Mouse (Mus musculus) layer of hippocampus, adult 2 months (tissue): ENCODE results near the gene Cdh13. TPM values are rescaled to one million over a fixed set of nuclear protein-coding genes. Genes with fewer than 3 reads are reported as not detected.
"Not testable (repeated sequence)": the region's sequence is repeated elsewhere in the genome, so short reads cannot be mapped to it uniquely, and the experiment has no call there.

Experiments
- DNase-seq, 2 experiments: peaks; one replicate each; pipeline ENCODE4 v3.0.0; 2022; ENCODE audit warnings: low spot score in 2 of 2
- H3K27ac ChIP-seq: fragments of 200-600 bp; 2 replicates; pipeline ENCODE4 v1.8.1; 2022
- H3K4me3 ChIP-seq: fragments of 200-600 bp; 2 replicates; pipeline ENCODE4 v1.8.1; 2022; ENCODE audit warnings: mild to moderate bottlenecking
- CTCF ChIP-seq: fragments of 200-600 bp; conservative IDR thresholded peaks from 2 replicates; pipeline ENCODE4 v1.8.1; 2022; ENCODE audit warnings: antibody characterized with exemption, mild to moderate bottlenecking, moderate library complexity
- total RNA-seq, 2 experiments: library from RNA; stranded (reverse); gene quantifications; 2 replicates each; pipeline ENCODE4 v1.2.3; 2021

Gene Cdh13
- total RNA-seq, 2 experiments from 2014 or later: 39.3 to 39.9 TPM

- no peak for DNase-seq
- TF ChIP-seq CTCF: peak; percentile 75
- Histone ChIP-seq H3K4me3 (no peak overlapping the region), H3K27ac (no peak overlapping the region)
Measured at GRCm38 (mm10) chr8:119311412-119311811, 1027.9 kb downstream of the Cdh13 start.

- no peak for TF ChIP-seq CTCF
- no peak overlapping the region for H3K4me3 ChIP-seq
- DNase-seq: no peak
- H3K27ac ChIP-seq: no peak overlapping the region
Measured at GRCm38 (mm10) chr8:119323215-119323614, 1039.7 kb downstream of the Cdh13 start.

- no peak for DNase-seq
- Histone ChIP-seq H3K27ac (no peak overlapping the region), H3K4me3 (no peak overlapping the region)
- TF ChIP-seq CTCF: no peak
Measured at GRCm38 (mm10) chr8:119339546-119339945, 1056.0 kb downstream of the Cdh13 start.

- H3K27ac ChIP-seq: peak overlapping the region; percentile 91; the same call in 1 of the 2 replicates
- peak overlapping the region; percentile 100 for H3K4me3 ChIP-seq
- no peak for TF ChIP-seq CTCF
- DNase-seq: no peak
Measured at GRCm38 (mm10) chr8:119343606-119344005, 1060.1 kb downstream of the Cdh13 start.

- peak; percentile 97 to 98 for DNase-seq
- Histone ChIP-seq H3K4me3 (peak within 1 kb of the TSS; percentile 100), H3K27ac (peak within 1 kb of the TSS; percentile 91)
- no peak for TF ChIP-seq CTCF
Measured at GRCm38 (mm10) chr8:119344190-119344856, 1060.8 kb downstream of the Cdh13 start, which contains the start of gene Hsbp1. Gene Hsbp1 (plus strand): TSS chr8:119344488.

GRCm38 (mm10) chr8:119345029-119345682 lies 1061.6 kb downstream of the Cdh13 start:
- no peak for DNase-seq
- Histone ChIP-seq H3K27ac (peak overlapping the region; percentile 91), H3K4me3 (peak overlapping the region; percentile 100)
- TF ChIP-seq CTCF: no peak

- Histone ChIP-seq H3K4me3 (no peak overlapping the region; the same call in 1 of the 2 replicates), H3K27ac (no peak overlapping the region)
- DNase-seq: no peak
- peak; percentile 54 for TF ChIP-seq CTCF
Measured at GRCm38 (mm10) chr8:119345683-119346075, 1062.1 kb downstream of the Cdh13 start.

GRCm38 (mm10) chr8:119351647-119352046 lies 1068.1 kb downstream of the Cdh13 start:
- no peak for DNase-seq
- TF ChIP-seq CTCF: no peak
- Histone ChIP-seq H3K27ac (no peak overlapping the region), H3K4me3 (no peak overlapping the region)

- no peak overlapping the region for H3K4me3 ChIP-seq
- H3K27ac ChIP-seq: no peak overlapping the region
- TF ChIP-seq CTCF: no peak
- DNase-seq: no peak
Measured at GRCm38 (mm10) chr8:119352977-119353658, 1069.6 kb downstream of the Cdh13 start.

GRCm38 (mm10) chr8:119353659-119354023 lies 1070.1 kb downstream of the Cdh13 start:
- DNase-seq: no peak
- no peak overlapping the region for H3K4me3 ChIP-seq
- no peak for TF ChIP-seq CTCF
- no peak overlapping the region for H3K27ac ChIP-seq

GRCm38 (mm10) chr8:119356631-119357030 lies 1073.1 kb downstream of the Cdh13 start:
- peak; percentile 59 for TF ChIP-seq CTCF
- not testable (repeated sequence) for DNase-seq, H3K4me3 ChIP-seq, H3K27ac ChIP-seq

- TF ChIP-seq CTCF: no peak
- DNase-seq: no peak
- no peak overlapping the region for H3K27ac ChIP-seq
- no peak overlapping the region for H3K4me3 ChIP-seq
Measured at GRCm38 (mm10) chr8:119358175-119358574, 1074.6 kb downstream of the Cdh13 start.

- Histone ChIP-seq H3K4me3 (no peak overlapping the region), H3K27ac (no peak overlapping the region)
- TF ChIP-seq CTCF: peak; percentile 74
- peak in 1 of 2 experiments; percentile 36 for DNase-seq
Measured at GRCm38 (mm10) chr8:119358836-119359235, 1075.3 kb downstream of the Cdh13 start.
